Mouse (Mus musculus): ENCODE measurements at regions not wholly inside any gene's neighbourhood (a gene's known extent, or its start where the extent isn't known, plus 50 kb on each side); places are given as distances from the start of the nearest gene placed in this dataset.

GRCm38 (mm10) chr16:78877941-78878340 is 52.8 kb upstream of the Chodl start:
- DNase-seq (ENCODE audit: extremely low read depth, low read depth), result peak; percentile 7

DNA sequence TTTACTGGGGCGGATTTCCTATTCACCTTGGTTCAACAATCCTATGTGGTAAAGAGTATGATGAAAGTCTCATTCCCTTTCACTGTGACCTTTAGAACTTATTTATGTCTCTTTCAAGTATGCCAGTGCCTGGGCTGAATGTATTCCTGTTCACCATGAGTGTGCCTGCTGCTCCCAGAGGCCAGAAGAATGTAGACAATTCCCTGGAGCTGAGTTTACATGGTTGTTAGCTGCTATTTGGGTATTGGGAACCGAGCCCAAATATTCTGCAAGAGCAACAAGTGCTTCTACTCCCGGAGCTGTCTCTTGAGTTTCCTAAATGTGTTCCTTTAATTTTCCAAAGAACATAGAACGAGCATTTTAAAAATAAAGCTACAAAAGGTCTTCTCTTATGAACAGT is 71.7 kb upstream of the Chodl start:
- DNase-seq (ENCODE audit: extremely low read depth, low read depth), result no peak

DNA sequence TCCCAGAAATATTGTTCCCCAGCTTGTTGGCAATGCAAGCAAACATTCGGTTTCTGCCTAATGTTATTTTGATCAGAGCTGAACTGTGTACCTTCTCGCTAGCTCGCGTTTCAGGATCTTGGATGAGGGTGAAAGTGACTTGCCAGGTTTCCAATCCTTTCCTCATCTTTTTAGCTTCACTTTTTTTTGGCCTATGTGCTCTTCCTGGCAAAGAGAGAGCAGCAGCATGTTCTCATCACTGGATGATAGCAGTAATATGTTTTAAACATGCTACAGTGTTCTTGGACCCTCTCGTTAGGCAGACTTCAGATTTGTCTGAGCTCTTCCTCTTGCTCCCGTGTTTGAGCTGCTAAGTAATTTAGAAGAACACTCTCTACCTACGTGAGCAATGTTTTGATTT is 99.8 kb upstream of the Chodl start:
- DNase-seq (ENCODE audit: extremely low read depth, low read depth), result no peak

DNA sequence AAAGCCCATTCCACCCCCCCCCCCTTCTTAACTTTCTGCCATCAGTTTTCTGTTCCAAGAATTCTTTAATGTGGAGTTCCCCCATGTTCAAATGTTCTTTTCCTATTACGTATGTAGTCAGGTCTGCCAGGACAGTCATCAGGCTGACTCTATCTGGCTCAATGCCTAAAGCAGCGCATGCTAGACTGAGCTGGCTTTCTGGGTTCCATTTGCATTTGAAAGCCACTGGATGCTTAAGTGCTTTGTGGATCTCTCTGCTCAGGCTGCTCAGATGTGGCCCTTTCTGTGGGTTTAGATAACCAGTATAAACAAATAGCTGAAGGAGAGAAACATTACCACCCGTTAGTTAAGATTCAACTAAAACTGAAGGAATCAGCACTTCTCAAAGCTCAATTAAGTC is 103.0 kb upstream of the Chodl start:
- DNase-seq (ENCODE audit: extremely low read depth, low read depth), result no peak

- DNase-seq (ENCODE audit: extremely low read depth, low read depth), result no peak
These were observed 140.7 kb upstream of the Chodl start for GRCm38 (mm10) chr16:78790064-78790463.

GRCm38 (mm10) chr16:78759226-78759625 is 171.5 kb upstream of the Chodl start:
- no peak for DNase-seq (ENCODE audit: extremely low read depth, low read depth)

DNA sequence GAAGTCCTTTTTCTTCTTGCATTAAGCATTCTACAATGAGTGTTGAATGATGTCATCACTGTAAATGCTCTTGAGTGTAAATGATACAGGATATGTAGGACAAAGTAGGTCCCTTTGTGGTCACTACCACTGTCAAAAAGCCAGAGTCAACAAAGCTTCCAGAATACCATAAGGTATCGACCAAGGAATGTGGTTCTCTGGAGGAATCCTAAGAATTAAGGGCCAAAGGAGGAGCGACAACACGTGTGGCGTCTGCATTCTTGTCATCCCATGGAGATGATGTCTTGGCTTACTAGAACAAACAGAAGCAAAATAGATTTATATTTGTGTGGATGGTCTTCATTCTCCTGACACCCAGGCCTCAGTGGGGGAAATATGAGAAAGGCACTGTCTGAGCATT is 161.4 kb upstream of the D16Ertd472e start:
- DNase-seq (ENCODE audit: extremely low read depth, low read depth), result no peak

- DNase-seq (ENCODE audit: extremely low read depth, low read depth), result no peak
These were observed 154.3 kb upstream of the D16Ertd472e start for GRCm38 (mm10) chr16:78730583-78731501.

- no peak for DNase-seq (ENCODE audit: extremely low read depth, low read depth)
These were observed 149.0 kb upstream of the D16Ertd472e start for GRCm38 (mm10) chr16:78725541-78725940.

- DNase-seq (ENCODE audit: extremely low read depth, low read depth), result no peak
These were observed 133.4 kb upstream of the D16Ertd472e start for GRCm38 (mm10) chr16:78709943-78710342.

- no peak for DNase-seq (ENCODE audit: extremely low read depth, low read depth)
These were observed 131.1 kb upstream of the D16Ertd472e start for GRCm38 (mm10) chr16:78707566-78707965.

DNA sequence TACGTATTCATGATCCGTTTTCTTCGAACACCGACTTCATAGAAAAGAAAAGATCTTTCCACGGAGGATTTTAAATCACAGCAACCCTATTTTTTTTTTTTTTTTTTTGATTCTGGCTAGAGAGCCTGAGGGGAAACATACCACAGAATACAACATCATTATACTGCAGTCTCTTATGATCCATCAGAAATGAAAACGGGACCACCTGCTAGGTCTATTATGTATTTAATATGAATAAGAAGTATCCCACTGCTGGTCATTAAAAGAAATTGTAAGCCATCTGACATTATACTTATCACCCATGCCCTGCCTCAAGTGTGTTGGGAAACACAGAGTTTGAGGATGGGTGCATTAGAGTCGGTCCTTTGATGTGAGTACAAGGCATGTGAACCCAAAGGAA is 130.7 kb upstream of the D16Ertd472e start:
- no peak for DNase-seq (ENCODE audit: extremely low read depth, low read depth)

- DNase-seq (ENCODE audit: extremely low read depth, low read depth), result no peak
These were observed 121.2 kb upstream of the D16Ertd472e start for GRCm38 (mm10) chr16:78697514-78698209.

DNA sequence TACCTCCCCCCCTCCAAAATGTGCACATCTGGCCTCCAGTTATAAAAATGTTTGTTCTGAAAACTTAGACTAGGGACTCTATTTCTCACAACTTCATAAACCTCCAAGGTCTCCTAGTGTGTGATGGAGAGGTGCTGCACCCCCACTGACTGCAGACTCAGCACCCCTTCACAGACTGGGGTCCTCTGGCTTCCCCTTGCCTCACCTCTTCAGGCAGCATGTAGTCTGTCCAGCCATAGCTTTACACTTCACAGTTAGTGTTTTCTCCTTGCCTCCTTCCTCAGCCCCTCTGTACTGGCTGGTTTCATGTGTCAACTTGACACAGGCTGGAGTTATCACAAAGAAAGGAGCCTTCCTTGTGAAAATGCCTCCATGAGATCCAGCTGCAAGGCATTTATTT is 111.7 kb upstream of the D16Ertd472e start:
- no peak for DNase-seq (ENCODE audit: extremely low read depth, low read depth)

DNA sequence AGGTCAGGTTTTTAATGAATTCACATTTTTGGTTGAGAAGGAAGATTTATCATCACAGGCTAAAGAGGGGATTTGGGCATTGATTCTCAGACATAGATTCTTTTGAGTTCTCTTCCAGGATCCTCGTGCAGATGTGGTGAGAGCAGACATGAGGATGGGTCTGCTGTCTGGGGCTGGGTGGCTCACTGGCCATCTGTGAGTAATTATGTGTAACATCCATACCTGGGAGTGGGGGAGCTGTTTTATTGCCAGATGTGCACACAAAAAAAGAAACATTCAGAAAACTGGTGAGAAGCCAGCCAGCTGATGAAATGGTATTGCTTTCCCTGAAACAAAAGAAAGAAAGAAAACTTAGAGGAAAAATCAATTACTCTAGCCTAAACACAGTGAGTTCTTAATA is 108.7 kb upstream of the D16Ertd472e start:
- no peak for DNase-seq (ENCODE audit: extremely low read depth, low read depth)

DNA sequence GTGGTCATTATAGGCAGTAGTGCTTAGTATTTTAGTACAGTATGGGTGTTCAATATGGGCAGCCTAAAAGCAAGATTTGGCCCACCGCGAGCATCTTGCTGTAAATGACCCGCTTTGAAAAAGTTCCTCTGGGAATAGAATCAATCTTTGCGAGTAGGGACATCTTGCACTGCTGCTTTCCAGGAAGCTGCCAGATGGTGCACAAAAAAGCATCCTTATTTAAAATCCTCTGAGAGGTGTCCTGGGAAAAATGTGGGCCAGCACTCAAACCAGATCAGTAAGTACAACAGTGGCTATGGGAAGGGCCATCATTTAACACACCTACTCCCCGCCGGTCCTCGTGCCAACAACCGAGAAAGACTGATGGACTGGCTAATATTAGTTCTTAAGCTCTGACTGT is 107.5 kb upstream of the D16Ertd472e start:
- DNase-seq (ENCODE audit: extremely low read depth, low read depth), result no peak

GRCm38 (mm10) chr16:78661126-78661525 is 84.6 kb upstream of the D16Ertd472e start:
- no peak for DNase-seq (ENCODE audit: extremely low read depth, low read depth)

GRCm38 (mm10) chr16:78644710-78645109 is 68.2 kb upstream of the D16Ertd472e start:
- DNase-seq (ENCODE audit: extremely low read depth, low read depth), result peak; percentile 7

DNA sequence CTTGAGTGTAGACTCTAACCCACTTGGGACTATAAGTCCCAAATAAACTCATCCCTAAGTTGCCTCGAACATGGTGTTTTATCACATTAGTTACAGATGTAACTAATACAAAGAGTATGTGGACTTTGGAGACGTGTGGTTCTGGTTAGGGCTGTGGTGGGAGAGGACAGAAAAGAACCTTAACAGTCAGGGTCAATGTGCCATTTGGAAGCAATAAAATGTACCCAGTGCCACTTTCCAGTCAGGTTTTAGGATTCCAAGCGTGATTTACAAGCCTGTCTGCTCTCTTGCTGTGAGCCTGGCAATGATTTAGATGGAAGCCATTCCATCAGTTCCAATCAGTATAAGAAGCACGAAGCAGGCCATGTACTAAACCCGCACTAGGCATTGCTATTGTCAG is 65.2 kb upstream of the D16Ertd472e start:
- no peak for DNase-seq (ENCODE audit: extremely low read depth, low read depth)

- DNase-seq (ENCODE audit: extremely low read depth, low read depth), result no peak
These were observed 64.7 kb upstream of the D16Ertd472e start for GRCm38 (mm10) chr16:78641205-78641604.

GRCm38 (mm10) chr16:78637452-78637851 is 60.9 kb upstream of the D16Ertd472e start:
- DNase-seq (ENCODE audit: extremely low read depth, low read depth), result no peak

- DNase-seq (ENCODE audit: extremely low read depth, low read depth), result peak; percentile 26
These were observed 60.5 kb upstream of the D16Ertd472e start for GRCm38 (mm10) chr16:78637015-78637414.

GRCm38 (mm10) chr16:78635774-78636173 is 59.3 kb upstream of the D16Ertd472e start:
- no peak for DNase-seq (ENCODE audit: extremely low read depth, low read depth)

All from MEL-GATA-1-ER (cell line).